Mouse (Mus musculus) liver, postnatal 0 days (tissue): ENCODE data around the gene Erh. TPM values are rescaled to one million over a fixed set of nuclear protein-coding genes. Genes with fewer than 3 reads are reported as not detected.

Experiments
- ATAC-seq: fragments of 200-750 bp; cut with Nextera tagmentation; 2 replicates; pipeline ENCODE4 v1.8.0; 2017; ENCODE audit warnings: mild to moderate bottlenecking, moderate library complexity
- DNase-seq: peaks from one replicate; pipeline ENCODE4 v3.0.0-alpha.2; 2016
- H3K27ac ChIP-seq: fragments of 300-500 bp; sonication (generic); 2 replicates; pipeline ENCODE4 v1.5.1; 2014; ENCODE audit warnings: antibody characterized with exemption, moderate library complexity, mild to moderate bottlenecking, low read depth
- H3K27me3 ChIP-seq: fragments of 300-500 bp; sonication (generic); 2 replicates; pipeline ENCODE4 v1.6.1; 2014; ENCODE audit warnings: low read length, control low read depth, mixed read lengths; ENCODE audit not compliant: insufficient read depth
- H3K36me3 ChIP-seq: fragments of 300-500 bp; sonication (generic); replicated peaks from 2 replicates; pipeline ENCODE4 v1.6.1; 2014; ENCODE audit warnings: mild to moderate bottlenecking, control low read depth, low read length, moderate library complexity, mixed read lengths; ENCODE audit not compliant: insufficient read depth
- H3K4me1 ChIP-seq: fragments of 300-500 bp; sonication (generic); 2 replicates; pipeline ENCODE4 v1.6.1; 2014; ENCODE audit warnings: antibody characterized with exemption, mild to moderate bottlenecking, control low read depth; ENCODE audit not compliant: insufficient read depth
- H3K4me2 ChIP-seq: fragments of 300-500 bp; sonication (generic); 2 replicates; pipeline ENCODE4 v1.6.1; 2014; ENCODE audit warnings: low read depth, mild to moderate bottlenecking, low read length, moderate library complexity, mixed read lengths
- H3K4me3 ChIP-seq: fragments of 300-500 bp; sonication (generic); 2 replicates; pipeline ENCODE4 v1.5.1; 2014; ENCODE audit warnings: low read depth, low read length
- H3K9ac ChIP-seq: fragments of 300-500 bp; sonication (generic); replicated peaks from 2 replicates; pipeline ENCODE4 v1.6.1; 2014; ENCODE audit warnings: mild to moderate bottlenecking, moderate library complexity
- H3K9me3 ChIP-seq: fragments of 300-500 bp; sonication (generic); 2 replicates; pipeline ENCODE4 v1.6.1; 2016; ENCODE audit warnings: mild to moderate bottlenecking, control low read depth, low read length, mixed read lengths
- CTCF ChIP-seq: sonication (generic); IDR thresholded peaks from 2 replicates; pipeline ENCODE4 v1.5.1; 2016; ENCODE audit warnings: antibody characterized with exemption, low read depth
- EP300 ChIP-seq: IDR thresholded peaks from 2 replicates; pipeline ENCODE4 v1.6.1; 2016; ENCODE audit warnings: antibody characterized with exemption, low read depth, mild to moderate bottlenecking
- WGBS: fragments of 180-500 bp; shearing (Covaris S2); extraction: QIAGEN DNeasy Blood & Tissue Kit; methylation state at CpG from one replicate; pipeline ENCODE4 v1.1.7; 2014; ENCODE audit not compliant: insufficient replicate concordance; 5-methylcytosine and 5-hydroxymethylcytosine counted together
- polyA plus RNA-seq: library from polyadenylated mRNA; unstranded; fragments of >200 nt; fragmentation: Nextera tagmentation; extraction: Ambion mirVana; gene quantifications from 2 replicates; pipeline ENCODE4 v1.2.1, GENCODE M21; 2015

The Erh gene
- polyA plus RNA-seq, 1 experiment from 2014 or later = 92.2 TPM

DNA sequence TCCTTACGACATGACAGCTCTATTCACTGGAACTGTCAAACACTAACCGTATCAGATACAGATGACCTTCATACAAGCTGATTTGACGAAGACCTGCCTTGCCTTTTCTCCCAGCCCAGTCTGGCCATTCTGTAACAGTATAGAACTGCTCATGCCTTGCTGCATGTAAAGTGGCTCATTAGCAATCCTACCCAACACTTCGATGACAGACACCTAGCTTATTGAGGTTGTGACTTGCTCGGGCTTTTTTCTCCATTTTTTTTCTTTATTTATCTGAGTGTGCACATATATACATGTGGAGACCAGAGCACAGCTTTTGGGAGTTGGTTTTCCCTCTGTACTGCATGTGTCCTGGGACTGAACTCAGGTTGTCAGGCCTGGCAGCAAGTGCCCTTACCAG is 12.4 kb downstream of the Erh start:
- no peak overlapping the region for H3K4me3 ChIP-seq
- 78% methylated on average over 5 of the region's 5 CpGs for WGBS
- H3K9me3 ChIP-seq = no peaks in the 10 kb centered on the region
- ATAC-seq (no peak), DNase-seq (no peak)
- peaks cover 41% of the 10 kb centered on the region for H3K36me3 ChIP-seq
- no peak overlapping the region for H3K9ac ChIP-seq
- H3K27ac ChIP-seq = no peak overlapping the region
- TF ChIP-seq CTCF (no peak), EP300 (no peak)
- no peaks in the 10 kb centered on the region for H3K27me3 ChIP-seq
- H3K4me1 ChIP-seq = no peaks in the 10 kb centered on the region
- no peak overlapping the region for H3K4me2 ChIP-seq

DNA sequence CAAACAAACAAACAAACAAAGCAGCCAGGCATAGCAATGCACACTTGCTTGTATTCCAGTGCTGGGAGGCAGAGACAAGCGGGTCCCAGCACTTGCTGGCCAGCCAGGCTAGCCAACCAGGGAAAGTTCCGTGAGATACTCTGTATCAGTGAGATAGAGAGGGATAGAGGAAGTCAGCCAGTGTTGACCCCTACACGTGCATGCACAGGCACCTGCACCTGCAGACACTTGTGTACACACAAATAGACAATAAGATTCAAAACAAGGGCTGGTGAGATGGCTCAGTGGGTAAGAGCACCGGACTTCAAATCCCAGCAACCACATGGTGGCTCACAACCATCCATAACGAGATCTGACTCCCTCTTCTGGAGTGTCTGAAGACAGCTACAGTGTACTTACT is 23.6 kb downstream of the Erh start:
- no peak for ATAC-seq
- no peak overlapping the region for H3K4me3 ChIP-seq
- TF ChIP-seq EP300 = no peak
- H3K9ac ChIP-seq = no peak overlapping the region
- no peak for DNase-seq
- H3K36me3 ChIP-seq = no peaks in the 10 kb centered on the region
- no peaks in the 10 kb centered on the region for H3K27me3 ChIP-seq
- WGBS = 60% methylated on average over 5 of the region's 5 CpGs
- no peaks in the 10 kb centered on the region; the same call in 1 of the 2 replicates for H3K4me1 ChIP-seq
- no peaks in the 10 kb centered on the region for H3K9me3 ChIP-seq
- H3K4me2 ChIP-seq = no peak overlapping the region
- H3K27ac ChIP-seq = no peak overlapping the region

DNA sequence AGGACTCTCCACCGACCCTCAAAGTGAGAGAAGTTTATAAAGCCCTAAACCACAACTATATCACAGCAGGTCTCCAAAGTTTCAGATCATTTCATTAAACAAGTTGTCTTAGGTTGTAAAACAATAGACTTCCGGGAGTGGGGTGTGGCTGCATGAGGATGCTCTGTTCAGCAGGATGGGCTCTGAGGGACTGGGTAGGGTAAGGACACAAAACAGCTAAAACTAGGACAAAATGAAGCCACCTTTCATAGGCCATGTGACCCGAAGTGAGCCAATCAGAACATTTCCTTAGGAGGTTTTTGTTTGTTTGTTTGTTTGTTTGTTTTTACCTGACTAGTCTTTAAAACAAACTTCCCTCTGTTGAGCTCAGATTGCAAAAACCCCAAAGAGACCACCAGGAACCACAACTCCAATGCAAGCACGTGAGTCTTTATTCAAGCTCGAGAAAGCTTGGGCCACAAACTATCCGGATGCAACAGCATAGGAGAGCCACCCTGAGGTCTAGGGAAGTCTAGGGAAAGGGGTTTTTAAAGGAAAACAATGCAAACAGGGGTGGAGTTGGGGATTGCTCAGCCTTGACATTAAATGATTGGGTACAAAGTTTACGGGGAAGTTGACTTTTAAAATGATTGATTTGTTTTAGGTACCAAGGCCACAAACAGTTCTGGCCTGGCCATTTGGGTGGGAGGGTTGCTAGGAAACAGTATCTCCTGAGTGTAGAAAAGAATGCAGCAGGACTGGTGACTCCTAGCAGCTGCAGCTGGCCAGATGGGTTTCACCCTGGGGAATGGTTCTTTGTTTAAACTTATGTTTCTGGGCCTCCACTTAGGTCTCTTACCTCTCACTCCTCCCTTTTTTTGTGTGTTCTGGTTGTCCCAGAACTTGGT is 28.5 kb downstream of the Erh start:
- DNase-seq = no peak
- Histone ChIP-seq H3K27ac (no peak overlapping the region), H3K4me1 (no peaks in the 10 kb centered on the region; the same call in 1 of the 2 replicates), H3K36me3 (no peaks in the 10 kb centered on the region), H3K9me3 (no peaks in the 10 kb centered on the region), H3K4me3 (no peak overlapping the region), H3K9ac (no peak overlapping the region), H3K27me3 (no peaks in the 10 kb centered on the region), H3K4me2 (no peak overlapping the region)
- 42% methylated on average over 7 of the region's 7 CpGs for WGBS
- no peak for TF ChIP-seq CTCF
- TF ChIP-seq EP300 = no peak
- ATAC-seq = peak; percentile 68

DNA sequence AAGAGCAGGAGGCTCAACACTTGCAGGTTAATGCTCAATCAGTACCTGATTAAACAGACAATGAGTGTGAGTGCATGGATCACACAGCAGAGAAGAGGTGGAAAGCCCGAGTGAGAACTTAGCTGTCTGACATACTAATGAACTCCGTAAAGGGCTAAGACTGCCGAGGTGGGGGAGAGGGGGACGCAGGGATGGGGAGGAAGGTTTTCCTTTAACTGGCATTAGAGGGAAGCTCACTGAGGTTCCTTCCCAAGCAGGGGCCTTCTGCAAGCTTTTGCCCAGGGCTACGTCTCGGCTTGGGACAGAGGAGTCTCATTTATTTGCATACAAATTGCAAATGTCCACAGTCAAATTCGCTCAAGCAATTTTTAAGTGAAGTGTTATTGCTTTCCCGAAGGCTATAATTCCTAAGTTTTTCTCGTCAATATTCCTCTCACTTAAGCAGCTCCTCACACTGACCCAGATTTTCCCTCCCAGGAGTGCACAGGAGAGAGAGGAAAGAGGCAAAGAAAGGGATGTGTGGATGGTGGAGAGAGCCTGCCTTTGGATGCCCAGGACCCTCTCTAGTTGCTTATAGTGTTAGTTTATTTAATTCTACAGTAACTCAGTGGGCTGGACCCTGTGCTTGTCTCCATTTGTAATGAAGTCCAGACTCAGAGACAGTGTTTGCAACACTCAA is 31.9 kb downstream of the Erh start:
- Histone ChIP-seq H3K36me3 (no peaks in the 10 kb centered on the region), H3K27me3 (no peaks in the 10 kb centered on the region), H3K4me2 (no peak overlapping the region), H3K9me3 (no peaks in the 10 kb centered on the region), H3K4me1 (no peaks in the 10 kb centered on the region; the same call in 1 of the 2 replicates), H3K27ac (no peak overlapping the region), H3K9ac (no peak overlapping the region), H3K4me3 (no peak overlapping the region)
- ATAC-seq (no peak), DNase-seq (no peak)
- TF ChIP-seq CTCF (no peak), EP300 (no peak)
- 64% methylated on average over 9 of the region's 9 CpGs for WGBS

DNA sequence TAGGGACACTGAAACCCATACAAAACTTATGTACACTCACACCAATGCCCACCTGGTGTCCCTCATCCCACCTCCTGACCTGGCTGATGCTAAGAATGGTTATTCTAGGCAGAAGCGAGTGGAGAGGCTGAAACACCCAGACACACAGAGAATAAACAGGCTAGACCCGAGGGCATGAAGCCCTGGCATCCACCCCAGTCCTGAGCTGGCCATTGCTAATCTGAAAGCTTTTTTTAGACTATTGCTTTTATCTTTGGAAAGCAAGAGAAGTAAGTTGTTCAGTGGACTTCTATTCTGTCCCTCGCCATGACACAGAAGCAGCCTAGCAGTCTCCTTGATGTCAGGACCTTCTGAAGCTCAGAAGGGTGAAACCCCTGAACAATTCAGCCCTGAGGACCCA is 34.2 kb downstream of the Erh start:
- no peak overlapping the region for H3K4me2 ChIP-seq

DNA sequence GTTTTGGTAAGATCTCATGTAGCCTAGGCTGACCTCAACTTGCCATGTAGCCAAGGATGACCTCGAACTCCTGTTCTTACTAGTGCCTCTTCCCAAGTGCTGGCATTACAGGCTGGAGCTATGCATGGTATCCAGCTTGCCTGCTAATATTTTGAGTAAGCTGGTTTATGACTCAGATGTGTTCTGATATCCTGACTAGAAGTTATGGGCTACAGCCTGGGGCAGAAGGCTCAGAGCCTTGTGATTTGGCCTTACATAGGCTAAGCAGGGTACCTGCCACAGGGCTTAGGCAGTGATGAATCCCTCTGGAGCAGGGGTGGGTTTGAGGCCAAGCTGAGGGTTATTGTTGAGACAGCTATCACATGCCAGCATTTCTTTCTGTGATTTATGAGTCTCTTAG is 35.6 kb downstream of the Erh start:
- ATAC-seq (no peak), DNase-seq (no peak)
- Histone ChIP-seq H3K9me3 (no peaks in the 10 kb centered on the region), H3K27me3 (no peaks in the 10 kb centered on the region), H3K27ac (no peak overlapping the region), H3K9ac (no peak overlapping the region), H3K4me1 (peaks cover 8% of the 10 kb centered on the region; the same call in 1 of the 2 replicates), H3K4me3 (no peak overlapping the region), H3K4me2 (no peak overlapping the region), H3K36me3 (no peaks in the 10 kb centered on the region)
- TF ChIP-seq CTCF (no peak), EP300 (no peak)
- WGBS = 62% methylated on average over 1 of the region's 1 CpGs

More for the DNA sequence above, 34.2 kb downstream of the Erh start:
- TF ChIP-seq CTCF (no peak), EP300 (no peak)
- Histone ChIP-seq H3K9me3 (no peaks in the 10 kb centered on the region), H3K27me3 (no peaks in the 10 kb centered on the region), H3K4me1 (no peaks in the 10 kb centered on the region), H3K4me3 (no peak overlapping the region), H3K27ac (no peak overlapping the region), H3K9ac (no peak overlapping the region), H3K36me3 (no peaks in the 10 kb centered on the region)
- 66% methylated on average over 3 of the region's 3 CpGs for WGBS
- no peak for ATAC-seq
- no peak for DNase-seq
